Mouse (Mus musculus): ENCODE results near the gene Kif3a.
"Not testable (repeated sequence)": the region's sequence is repeated elsewhere in the genome, so short reads cannot be mapped to it uniquely, and the experiment has no call there.

Gene Kif3a

DNA sequence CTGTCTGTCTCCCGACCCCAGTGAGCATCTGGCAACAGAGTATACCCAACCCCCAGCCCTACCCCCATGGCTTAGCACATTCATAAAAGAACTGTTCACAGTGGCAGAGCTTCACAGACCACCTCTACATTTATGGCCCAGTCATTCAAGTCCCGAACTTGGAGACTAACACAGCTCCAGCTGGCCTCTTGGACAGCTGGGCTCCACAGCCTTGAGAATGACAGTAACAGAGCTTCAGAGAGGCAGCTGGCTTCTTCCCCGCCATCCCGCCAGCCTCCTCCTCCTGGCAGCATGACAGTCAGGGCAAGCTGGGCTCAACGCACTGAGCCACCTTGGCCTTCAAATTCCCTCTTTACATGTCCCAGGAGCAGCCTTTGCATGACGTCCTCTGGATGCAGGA lies 20.9 kb upstream of the Kif3a start:
- DNase-seq = no peak

DNA sequence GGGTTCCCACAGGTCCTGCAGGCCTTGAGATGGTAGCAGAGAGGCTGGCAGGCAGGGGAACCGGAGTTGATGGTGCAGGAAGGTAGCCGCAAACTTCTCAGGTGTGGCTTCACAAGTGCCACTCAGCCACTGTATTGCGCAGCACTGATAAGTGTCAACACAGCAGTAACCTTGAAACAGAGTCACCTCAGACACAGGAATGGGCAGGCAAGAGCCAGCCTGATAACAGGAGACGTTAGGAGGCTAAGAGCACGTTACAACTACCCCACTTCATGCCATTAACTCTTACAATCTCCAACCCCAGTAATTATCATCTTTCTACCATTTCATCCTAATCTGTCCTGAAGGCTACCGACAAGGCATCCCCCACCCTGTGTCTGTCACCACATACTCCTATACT lies 19.6 kb upstream of the Kif3a start:
- no peak for DNase-seq

DNA sequence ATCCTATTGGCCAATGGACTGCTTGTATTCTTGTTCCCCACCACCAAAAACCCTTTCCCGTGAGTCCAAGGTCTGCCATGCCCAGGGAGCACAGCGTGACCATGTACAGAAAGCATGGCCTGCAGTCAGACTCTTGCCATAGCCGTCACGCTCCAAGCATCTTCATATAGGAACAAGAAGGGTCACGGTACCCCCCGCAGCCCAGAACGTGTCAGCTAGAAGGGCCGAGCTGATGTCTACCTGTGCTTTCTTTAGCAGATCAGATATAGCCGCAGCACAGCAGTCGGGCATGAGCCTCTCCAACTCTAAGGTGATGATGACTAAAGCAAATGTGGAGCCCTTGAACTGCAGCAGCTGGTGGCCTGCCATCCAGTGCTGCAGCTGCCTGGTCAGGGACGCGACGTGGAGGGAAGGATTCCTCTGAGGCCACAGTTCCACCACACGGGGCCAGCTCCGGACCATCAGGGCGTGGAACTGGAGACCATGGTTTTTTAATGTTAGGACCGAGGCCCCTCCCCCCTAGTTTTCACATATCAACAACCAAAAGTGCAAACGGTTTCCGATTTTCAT lies 19.1 kb upstream of the Kif3a start:
- no peak for DNase-seq

DNA sequence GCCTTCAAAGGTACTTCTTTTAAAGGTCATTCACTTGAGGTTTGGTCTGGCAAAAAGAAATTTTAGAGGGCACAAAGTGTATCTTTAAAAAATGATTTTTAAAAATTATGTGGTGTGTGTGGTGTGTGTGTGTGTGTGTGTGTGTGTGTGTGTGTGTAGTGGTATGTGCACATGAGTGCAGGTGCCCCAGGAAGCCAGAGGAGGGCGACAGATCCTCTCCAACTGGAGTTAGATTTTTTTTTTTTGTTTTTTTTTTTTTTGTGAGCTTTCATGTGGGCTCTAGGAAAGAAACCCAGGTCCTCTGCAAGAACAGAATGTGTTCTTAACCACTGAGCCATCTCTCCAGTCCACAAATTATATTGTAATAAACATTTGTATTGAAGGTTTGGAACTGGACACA lies 16.5 kb upstream of the Kif3a start:
- DNase-seq = no peak

DNA sequence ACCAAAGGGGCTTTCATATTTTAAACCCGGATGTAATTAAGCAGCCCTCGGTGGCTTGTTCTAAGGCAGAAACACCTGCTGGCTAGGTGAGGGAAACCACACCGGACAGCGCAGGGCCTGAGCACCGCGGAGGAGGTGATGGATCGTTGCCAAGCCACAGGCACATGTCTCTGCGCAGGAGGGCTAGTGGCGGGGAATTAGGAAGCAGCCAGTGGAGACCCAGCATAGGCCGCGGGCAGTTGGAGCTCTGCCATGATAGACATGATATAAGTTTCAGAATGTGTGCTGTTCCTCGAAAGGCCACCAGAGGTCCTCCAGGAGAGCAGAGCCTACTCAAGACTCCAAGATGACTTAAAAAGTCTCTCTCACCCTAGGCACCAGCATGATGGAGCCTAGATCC lies 15.4 kb upstream of the Kif3a start:
- no peak for DNase-seq

DNA sequence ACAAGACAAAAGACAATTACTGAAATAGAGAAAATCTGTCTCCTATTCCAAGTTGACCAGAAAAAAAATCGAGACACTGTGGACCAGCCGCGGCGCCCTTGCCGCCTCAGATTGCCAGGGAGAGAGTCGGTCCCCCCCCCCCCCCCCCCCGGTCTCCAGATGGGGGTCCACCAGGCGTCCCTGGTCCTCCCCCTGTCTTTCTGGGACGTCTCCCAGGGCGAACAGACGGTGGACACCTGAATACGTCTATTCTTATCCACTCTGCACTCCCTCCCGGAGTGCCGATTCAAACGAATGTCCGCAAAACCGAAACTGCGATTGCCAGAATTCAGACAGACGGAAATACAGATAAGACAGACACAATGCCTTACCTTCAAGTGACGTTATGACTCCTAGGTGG lies 10.7 kb upstream of the Kif3a start:
- not testable (repeated sequence) for DNase-seq

DNA sequence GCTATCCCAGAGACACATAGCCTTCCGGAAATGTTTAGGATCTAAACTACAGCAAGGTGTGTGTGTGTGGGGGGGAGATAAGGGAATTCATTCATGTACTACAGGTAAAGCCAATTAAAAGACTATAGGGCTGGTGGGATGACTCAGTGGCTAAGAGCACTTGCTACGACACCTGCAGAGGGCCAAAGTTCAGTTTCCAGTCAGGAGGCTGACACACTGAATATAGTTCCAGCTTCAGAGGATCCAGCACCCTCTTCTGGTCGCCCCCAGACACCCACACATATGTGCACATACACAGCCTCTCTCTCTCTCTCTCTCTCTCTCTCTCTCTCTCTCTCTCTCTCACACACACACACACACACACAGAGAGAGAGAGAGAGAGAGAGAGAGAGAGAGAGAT lies 9.2 kb upstream of the Kif3a start:
- DNase-seq = not testable (repeated sequence)

DNA sequence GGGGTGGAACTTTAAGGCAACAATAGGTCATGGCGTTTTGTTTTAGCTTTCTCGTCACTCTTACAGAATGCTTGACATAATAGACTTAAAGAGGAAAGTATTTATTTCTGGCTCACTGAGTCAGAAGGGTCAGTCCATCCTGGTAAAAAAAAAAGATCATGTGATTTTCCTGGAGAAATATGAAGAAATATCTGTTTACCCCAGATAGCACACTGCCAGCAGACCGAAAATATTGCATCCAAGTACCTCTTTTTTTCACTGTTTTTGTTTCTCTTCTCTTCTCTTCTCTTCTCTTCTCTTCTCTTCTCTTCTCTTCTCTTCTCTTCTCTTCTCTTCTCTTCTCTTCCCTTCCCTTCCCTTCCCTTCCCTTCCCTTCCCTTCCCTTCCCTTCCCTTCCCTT lies 7.2 kb upstream of the Kif3a start:
- DNase-seq = not testable (repeated sequence)

DNA sequence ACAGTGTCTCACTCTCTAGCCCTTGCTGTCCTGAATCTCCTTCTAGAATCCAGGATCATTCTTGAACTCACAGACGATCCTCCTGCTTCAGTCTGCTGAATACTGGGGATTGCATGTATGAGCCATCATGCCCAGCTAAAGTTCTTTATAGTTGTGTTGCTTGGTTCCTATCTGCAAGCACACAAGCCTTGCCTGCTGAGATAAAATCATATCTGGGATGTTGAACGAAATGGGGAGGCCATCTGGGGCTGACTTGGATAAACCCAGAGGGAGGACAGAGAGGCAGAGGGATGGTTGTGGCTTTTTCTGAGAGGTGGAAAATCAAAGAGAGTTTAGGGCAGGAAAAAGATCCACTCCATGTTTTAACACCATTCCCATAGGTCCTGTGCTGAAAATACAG lies 5.2 kb upstream of the Kif3a start:
- no peak for DNase-seq

DNA sequence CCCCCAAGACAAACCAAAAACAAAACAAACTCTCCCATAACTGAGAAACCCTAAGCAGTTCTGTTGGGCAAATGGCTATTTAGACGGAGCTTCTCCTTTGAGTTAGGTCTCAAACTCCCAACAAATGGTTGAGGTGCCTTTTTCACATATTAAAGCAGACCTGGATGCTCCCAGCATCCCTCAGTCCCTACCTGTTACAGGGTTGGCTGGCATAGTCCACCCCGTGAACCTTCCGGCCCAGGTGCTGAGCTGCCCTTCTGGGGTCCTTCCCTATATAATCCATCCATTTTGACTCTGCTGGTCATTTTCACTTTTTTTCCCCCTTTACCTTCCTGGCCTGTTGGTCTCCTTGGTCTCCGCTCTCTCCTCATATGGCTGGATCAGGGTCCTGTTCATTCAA lies 533 bp upstream of the Kif3a start:
- DNase-seq = no peak

DNA sequence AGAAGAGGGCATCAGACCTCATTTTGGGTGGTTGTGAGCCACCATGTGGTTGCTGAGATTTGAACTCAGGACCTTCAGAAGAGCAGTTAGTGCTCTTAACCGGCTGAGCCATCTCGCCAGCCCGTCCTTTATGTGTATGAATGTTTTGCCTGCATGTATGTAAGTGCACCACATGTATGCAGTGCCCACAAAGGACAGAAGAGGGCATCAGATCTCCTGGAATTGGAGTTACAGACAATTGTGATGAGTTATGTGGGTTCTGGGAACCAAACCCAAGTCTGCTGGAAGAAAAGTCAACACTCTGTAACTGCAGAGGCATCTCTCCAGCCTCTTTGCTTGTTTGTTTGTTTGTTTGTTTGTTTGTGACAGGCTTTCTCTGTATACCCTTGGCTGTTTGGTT lies 13.4 kb downstream of the Kif3a start:
- no peak for DNase-seq

DNA sequence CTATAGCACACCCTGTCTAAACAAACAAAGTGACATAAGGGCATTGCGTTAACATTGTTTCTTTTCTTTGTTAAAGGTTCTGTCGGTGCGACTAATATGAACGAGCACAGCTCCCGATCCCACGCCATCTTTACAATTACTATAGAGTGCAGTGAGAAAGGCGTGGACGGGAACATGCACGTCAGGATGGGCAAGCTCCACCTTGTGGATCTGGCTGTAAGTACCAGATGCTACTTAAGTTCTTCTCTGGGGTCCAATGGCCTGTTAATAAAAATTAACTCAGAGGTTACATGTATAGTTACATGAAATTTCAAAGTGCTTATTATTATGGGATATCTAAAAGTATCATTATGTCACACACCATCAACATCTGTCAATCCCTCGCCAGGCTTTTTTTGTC lies 16.0 kb downstream of the Kif3a start:
- DNase-seq = no peak

DNA sequence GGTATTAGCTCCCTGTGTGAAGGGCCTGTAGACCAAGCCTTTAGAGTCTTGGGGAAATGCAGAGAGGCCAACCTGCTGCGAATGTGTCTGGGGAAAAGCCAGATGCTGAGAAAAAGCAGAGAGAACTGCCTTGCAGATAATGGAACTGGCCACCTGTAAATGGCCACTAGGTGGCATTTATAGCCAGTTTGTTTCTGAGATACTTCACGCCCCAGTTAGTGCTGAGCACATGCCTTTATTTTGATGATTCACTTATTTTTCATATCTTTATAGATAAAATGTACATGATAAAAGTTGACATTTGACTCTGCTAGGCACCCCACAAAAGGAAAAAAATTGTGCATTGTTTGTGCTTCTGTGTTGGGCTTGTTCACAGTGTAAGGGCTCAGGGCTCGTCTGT lies 17.7 kb downstream of the Kif3a start:
- DNase-seq = no peak

DNA sequence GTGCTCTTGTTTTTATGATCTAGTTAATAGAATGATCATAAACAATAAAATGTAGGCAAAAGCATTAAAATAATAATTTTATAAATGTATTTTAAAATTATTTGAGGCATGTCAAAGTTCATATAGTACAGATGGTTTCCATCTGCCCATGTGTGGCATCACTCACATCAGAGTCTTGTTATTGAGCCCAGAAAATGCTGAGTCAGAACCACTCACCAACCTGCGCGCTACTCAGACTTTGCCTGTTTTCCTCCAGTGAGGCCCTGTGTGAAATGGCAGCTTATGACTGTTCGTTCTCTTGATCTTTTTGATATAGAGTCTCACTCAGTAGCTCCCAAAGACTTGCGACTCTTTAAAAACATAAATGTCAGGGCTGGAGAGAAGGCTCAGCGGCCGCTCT lies 18.3 kb downstream of the Kif3a start:
- DNase-seq = no peak

DNA sequence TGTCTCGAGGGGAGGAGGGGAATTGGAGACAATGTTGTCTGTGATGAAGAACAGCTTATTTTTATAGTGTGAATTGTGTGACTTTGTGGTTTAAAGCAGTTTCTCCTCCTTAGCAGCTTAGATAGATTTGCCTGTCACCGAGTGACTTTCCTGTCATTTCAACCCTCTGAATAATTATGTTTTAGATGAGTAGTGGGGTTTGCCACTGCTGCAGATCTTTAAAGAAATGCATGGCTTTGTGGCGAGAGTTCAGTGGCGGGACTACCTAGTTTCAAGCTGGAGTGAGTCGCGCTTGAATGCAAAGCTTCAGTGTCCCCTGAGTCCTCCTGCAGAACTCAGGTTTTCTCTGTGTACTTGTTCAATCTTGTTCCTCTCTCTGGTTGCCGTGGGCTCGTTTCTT lies 21.1 kb downstream of the Kif3a start:
- no peak for DNase-seq

DNA sequence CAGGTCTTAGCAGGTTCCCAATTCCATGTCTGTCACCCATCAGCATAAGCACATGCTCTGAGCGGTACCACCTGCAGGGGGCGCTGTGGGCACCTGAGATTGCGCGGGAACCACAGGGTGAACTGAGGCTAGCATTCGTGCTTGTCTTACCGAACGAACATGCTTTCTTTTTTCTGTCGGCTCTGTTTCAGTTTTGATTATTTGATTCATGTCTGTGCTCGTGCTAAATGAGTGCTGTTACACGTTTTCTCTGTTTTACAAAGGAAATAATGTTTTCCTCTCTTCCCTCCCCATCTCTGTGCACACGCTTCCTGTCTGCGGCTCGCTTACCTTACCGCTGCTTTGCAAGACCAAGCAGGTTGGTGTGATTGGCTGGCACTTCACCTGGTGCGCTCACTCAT lies 23.2 kb downstream of the Kif3a start:
- DNase-seq = no peak

DNA sequence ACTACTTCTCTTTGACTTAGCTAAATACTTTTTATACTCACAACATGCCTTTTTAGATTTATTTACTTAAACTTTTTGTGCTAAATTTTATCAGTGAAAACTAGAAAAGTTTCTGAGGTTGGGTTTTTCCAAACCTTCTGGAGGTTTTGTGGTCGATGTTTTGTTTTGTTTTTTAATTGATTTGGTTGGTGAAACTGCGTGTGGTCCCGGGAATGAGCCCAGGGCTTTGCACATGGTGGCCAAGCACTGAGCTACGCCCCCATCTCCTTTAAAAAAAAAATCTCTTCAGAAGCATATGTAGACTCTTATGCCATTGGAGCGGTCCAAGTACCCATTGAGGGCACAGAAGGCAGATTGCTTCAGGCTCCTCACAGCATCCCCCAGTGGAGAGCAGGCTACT lies 23.9 kb downstream of the Kif3a start:
- no peak for DNase-seq

DNA sequence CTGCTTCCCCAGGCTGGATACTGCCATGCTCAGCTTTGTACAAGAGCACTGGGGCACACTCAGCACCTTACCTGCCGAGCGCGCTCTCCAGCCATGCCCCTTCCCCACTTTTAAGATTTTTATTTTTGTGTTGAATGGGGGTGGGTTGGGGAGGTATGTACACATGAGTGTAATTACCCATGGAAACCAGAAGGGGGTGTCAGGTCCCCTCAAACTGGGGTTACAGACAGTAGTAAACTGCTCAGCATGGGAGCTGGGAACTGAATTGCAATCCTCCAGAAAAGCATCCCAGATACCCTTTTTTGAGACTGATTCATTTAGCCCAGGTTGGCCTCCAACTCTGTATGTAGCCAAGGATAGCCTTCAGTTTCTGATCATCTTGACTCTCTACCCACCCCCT lies 37.8 kb downstream of the Kif3a start:
- DNase-seq = no peak

DNA sequence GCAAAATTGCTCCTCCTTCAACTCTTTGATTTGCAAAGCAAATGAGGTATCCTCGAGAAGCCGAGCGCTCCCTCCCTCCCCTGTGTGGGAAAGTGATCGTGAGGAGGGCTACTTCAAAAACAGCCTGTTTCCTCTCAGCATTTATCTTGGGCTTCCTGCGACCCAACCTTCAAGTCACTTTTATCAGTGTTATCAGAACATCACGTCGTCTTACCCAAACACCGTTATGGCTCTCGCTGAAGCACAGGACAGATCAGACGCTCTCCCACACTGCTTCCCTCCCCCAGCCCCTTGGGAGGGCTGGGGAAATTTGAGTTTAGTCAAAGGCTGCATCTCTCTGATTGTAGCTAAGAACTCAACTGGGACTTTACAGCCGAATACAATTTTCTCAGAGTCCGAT lies 38.4 kb downstream of the Kif3a start:
- no peak for DNase-seq

DNA sequence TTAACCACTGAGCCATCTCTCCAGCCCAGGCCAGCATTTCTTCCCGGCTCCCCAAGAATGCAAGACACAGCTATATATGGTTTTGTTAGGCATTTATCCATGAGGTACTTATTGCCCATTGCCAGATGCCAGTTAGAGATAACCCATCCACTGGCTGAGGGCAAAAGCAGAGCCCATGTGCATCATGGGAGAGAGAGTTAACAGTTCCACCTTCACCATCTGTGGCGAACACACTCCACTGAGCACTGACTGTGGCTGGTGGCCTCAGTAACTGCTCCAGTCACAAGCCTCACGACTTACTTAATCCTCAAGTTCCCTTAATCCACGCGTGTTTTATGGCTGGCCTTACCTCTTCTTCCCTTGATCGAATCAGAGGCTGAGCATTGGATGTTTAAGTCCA lies 42.1 kb downstream of the Kif3a start:
- DNase-seq = no peak

DNA sequence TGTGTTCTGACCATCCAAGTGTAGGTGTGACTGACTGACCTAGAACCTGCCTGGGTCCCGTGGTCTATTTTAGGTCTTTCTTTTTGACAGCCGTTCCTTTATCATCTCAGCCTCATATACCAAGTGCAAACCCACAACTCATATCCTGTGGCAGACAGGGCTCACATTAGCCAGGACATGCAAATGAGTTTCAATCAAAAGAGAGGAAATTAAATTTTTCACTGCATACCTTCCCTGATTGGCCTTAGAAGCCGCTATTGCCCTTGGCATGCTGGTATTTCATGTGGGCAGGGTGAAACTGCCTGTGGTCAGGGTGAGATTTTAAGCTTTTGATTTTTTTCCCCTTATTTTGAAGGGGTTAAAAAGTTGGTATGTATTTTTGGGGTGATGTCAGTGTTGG lies 42.5 kb downstream of the Kif3a start:
- DNase-seq = no peak

DNA sequence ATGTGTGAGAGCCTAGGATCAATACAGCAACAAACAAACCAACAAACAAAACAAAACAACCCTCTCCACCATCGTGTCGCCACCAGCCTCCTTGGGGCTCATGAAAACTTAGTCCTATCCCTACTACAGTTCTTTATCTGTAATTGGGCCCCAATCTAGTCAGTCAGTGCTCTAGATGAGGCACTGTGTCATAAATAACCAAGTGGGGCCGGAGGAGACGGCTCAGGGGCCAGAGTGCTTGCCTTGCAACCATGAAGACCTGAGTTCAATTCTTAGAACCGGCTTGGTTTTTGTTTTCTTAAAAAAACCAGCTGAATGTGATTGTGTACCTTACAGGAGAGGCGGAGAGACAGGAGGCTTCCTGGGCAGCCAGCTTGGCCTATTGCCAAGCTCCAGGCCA lies 48.0 kb downstream of the Kif3a start:
- no peak for DNase-seq

DNA sequence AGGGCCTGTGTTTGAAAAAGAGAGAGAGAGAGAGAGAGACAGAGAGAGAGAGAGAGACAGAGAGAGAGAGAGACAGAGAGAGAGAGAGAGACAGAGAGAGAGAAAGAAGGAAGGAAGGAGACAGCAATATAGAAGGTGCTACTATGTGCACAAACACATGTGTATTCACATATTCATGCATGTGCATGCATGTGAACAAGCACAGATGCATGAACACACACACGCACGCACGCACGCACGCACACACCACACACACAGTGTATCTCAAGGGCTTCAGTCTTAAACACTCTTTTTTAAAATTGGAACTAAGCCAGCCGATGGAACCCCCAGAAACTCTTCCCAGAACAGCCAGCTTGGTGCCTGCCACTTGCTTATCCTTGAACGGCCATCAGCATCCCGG lies 48.4 kb downstream of the Kif3a start:
- DNase-seq = no peak

DNA sequence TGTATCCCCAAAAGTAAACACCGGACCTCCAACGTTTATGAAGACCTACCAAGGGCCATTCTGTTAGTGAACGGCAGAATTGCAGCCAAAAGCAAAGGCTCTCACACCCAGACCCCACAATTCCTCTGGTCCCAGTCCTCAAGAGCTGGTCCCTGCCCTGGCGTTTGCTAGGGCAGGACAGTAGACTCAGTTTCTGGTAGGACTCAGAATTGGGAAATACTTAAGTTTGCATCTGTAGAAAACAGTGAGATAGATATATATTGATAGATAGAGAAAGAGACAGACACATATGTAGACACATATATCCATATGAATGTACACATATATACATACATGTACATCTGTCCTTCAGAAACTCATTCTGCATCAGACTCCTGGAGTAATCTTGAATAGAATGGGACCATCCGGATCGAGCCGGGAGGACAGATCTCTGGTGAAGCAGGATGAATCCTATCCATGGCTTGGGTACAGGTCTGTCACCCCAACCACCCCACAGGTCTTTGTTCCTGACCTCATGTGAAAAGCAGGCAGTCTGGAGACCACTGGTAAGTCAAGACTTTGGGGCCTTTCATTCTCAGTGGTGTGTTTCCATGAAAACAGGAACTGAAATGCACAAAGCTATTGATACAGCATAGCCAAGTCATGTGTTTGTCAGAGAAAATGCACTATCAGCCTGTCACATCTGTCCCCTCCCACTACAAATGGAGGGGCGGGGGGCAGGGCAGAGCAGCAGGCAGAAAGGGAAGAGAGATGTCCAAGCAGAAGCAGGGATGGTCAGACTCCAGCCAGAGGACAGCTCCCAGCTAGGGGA lies 49.8 kb downstream of the Kif3a start:
- no peak for DNase-seq

DNA sequence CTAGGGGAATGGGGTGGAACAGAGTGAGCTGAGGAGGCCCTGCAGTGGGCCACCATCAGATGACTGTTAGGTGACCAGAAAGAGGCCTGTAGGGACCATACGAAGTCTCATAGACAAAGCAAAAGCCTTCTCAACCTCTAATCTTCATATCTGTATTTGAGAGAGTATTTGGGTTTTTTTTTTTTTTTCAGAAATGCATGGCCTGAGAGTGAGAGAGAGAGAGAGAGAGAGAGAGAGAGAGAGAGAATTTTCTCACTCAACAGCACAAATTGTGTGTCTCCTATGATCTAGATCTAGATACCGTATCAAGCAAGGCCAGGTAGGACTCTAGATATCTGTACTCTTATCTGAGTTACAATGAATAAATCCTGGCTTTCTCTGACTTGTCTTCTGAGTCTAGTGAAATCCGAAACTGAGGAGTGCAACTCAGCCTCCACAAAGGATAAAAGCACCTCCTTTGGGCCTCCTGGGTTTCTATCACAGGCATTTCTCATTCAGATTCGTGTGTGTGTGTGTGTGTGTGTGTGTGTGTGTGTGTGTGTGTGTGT lies 50.5 kb downstream of the Kif3a start:
- DNase-seq = no peak

Measured in kidney, adult 8-10 months (tissue).